Mouse (Mus musculus) adrenal gland, postnatal 25 days (tissue): Measurements from ENCODE around the gene Pak6. TPM values are rescaled to one million over a fixed set of nuclear protein-coding genes. Genes with fewer than 3 reads are reported as not detected.
A peak's percentile ranks its signal among the peaks of the same experiment; 100 is the strongest.

ENCODE experiments used
- DNase-seq: peaks from one replicate; pipeline ENCODE4 v3.0.0; 2021; ENCODE audit warnings: mixed read lengths
- total RNA-seq: library from RNA; stranded (reverse); gene quantifications from 2 replicates; pipeline ENCODE4 v1.2.3, GENCODE M21; 2021

Gene Pak6
- total RNA-seq, 1 experiment from 2014 or later: 23.1 TPM

DNA sequence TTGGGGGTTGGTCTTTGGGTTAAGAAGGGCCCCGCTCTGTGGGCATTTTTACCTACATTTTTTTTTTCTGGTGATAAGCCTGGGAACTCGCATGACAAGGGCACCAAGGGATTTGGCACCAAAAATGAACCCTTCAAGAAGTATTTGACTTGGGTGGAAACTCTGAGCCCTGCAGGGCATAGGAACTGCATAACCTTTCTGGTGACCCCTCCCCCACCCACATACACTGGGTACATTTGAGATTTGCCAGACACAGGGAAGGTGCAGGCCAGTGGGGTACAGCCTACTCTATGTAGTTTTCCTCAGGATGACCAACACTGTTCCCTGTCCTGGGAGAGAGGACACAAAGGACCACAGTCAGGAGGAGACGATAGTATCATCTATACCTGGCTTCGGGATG lies 2.5 kb downstream of the Pak6 start:
- DNase-seq: no peak

GRCm38 (mm10) chr2:118667181-118667580 lies 4.1 kb downstream of the Pak6 start:
- peak; percentile 35 for DNase-seq

- no peak for DNase-seq
These were observed 6.1 kb downstream of the Pak6 start for GRCm38 (mm10) chr2:118669245-118669644.

DNA sequence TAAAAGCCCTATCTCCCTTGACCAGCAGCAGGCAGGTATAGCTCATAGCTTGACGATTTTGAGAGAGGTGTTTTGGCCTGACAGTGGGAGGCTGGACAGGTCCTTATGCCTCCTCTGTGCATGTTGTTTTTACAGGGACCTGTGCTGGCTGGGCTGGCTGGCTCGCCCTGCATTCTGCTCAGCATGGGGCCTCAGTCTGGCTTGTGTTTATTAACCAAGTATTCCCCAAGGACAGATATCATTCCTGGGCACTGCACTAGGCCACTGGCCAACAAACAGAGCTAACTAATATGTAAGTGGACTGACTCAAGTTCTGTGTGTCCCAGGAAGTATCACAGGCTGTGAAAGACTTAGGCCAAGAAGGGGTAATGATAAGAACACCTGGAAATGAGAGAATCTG lies 6.7 kb downstream of the Pak6 start:
- DNase-seq: peak; percentile 54

GRCm38 (mm10) chr2:118671728-118672127 lies 8.6 kb downstream of the Pak6 start:
- DNase-seq: peak; percentile 47

GRCm38 (mm10) chr2:118673686-118674465 lies 10.8 kb downstream of the Pak6 start:
- no peak for DNase-seq

GRCm38 (mm10) chr2:118674500-118674899 lies 11.4 kb downstream of the Pak6 start:
- no peak for DNase-seq

- DNase-seq: peak; percentile 72
These were observed 14.0 kb downstream of the Pak6 start for GRCm38 (mm10) chr2:118676839-118677741.

GRCm38 (mm10) chr2:118677817-118678216 lies 14.7 kb downstream of the Pak6 start:
- DNase-seq: no peak

- DNase-seq: no peak
These were observed 16.5 kb downstream of the Pak6 start for GRCm38 (mm10) chr2:118679577-118679976.

DNA sequence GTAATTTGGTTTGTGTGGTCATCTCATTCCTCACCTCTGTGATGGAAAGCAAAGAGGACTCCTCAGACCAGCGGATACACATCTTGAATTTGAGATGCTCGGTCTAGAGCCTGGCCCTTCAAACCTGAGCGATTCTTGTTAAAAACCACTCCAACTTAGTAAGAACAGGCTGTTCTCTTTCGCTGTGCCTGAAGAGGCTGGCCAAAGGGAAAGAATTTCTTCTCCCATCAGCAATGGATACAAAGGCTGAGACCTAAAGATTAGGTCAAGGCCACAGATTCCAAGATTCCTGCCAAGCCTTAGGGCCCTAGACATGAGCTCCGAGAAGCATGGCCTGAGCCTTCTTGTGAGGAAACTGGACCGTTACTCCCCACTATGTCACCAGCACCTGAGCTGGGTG lies 17.8 kb downstream of the Pak6 start:
- DNase-seq: no peak

DNA sequence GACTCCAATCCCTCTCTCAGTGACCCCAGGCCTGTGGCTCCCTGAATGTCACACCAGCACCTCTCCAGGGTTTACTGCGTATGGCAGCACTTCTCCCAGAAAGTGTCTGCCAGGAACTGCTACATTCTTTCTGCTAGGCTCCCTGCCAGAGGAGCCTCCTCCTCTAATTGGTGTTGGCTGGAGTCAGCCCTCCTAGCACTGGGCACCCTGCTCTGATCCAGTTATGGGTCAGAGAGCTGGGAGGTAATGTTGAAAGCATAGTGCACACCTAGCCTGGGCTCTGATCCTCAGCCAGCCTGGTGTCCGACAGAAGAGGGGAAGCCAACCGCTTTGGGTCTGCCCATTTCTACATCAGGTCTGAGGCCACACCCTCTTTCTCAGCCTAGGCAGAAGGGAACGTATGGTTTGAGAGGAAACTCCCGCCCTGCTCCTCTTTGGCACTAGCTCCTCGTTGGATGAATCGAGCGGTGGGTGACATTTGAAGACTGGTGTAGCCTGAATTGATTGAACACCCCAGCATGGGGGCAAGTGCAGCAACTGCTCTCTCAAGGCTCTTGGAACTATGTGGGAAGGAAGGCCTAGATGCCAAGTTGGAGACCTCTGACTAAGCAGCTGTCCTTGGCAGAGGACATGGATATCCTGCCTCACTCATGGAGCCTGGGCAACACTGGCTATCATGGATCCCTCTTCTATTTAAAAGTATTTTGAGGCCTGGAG lies 19.6 kb downstream of the Pak6 start:
- DNase-seq: peak; percentile 44

- no peak for DNase-seq
These were observed 22.0 kb downstream of the Pak6 start for GRCm38 (mm10) chr2:118685088-118685487.

GRCm38 (mm10) chr2:118686693-118687092 lies 23.6 kb downstream of the Pak6 start:
- no peak for DNase-seq

- DNase-seq: peak; percentile 55
These were observed 24.7 kb downstream of the Pak6 start for GRCm38 (mm10) chr2:118687791-118688190.

DNA sequence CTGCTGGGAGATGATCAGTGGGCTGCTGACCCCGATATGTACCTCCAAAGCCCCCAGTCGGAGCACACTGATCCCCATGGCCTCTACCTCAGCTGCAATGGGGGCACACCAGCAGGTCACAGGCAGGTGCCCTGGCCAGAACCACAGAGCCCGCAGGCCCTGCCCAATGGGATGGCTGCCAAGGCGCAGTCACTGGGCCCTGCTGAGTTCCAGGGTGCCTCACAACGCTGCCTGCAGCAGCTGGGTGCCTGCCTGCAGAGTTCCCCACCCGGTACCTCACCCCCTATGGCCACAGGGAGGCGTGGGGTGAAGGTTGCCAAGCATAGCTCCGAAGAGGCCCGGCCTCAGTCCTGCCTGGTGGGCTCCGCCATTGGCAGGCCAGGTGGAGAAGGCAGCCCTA lies 26.8 kb downstream of the Pak6 start:
- peak; percentile 56 for DNase-seq

- no peak for DNase-seq
These were observed 30.4 kb downstream of the Pak6 start for GRCm38 (mm10) chr2:118693370-118693966.

DNA sequence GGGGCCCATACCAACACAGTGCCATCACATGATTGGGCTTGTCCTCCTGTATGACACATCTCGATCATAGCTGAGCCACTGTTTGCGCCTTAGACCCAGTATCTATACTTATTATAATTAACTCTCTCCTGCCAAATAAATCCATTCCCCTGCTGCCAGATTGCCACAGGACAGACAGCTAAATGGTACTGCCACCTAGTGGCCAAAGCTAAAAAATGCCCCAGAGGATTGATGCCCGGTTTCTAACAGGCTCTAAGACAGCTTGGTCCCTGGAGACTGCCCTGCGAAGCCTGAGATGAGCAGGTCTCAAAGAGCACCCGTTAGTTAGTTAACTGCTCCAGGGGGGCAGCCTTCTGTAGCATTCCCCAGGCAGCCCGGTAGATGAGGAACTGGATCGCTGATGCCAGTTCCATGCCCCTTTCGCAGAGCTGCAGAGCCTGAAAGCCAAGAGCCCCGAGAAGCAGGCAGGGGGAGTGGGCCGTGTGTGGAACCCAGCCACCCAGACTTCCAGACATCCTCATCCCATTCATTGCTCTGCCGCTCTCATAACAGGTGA lies 32.7 kb downstream of the Pak6 start:
- DNase-seq: no peak

GRCm38 (mm10) chr2:118696451-118697308 lies 33.6 kb downstream of the Pak6 start:
- peak; percentile 28 for DNase-seq

- DNase-seq: no peak
These were observed 34.3 kb downstream of the Pak6 start for GRCm38 (mm10) chr2:118697311-118697877.
